Mouse (Mus musculus): ENCODE results near the gene Tmem202.

GRCm38 (mm10) chr9:59577401-59577800, 37.8 kb upstream of the Tmem202 start:
- TF ChIP-seq CTCF (IDR thresholded peaks at IDR 0.05; ENCODE audit: control insufficient read depth, insufficient read depth, insufficient read length) = no peak
- TF ChIP-seq CEBPB (IDR thresholded peaks at IDR 0.05; ENCODE audit: low read depth) = no peak
- TF ChIP-seq USF1 (IDR thresholded peaks at IDR 0.05; ENCODE audit: low read depth) = no peak
- TF ChIP-seq MYOD1 (IDR thresholded peaks at IDR 0.05; ENCODE audit: control insufficient read depth, insufficient read length, low read depth) = no peak
- TF ChIP-seq MYOG (IDR thresholded peaks at IDR 0.05; ENCODE audit: control insufficient read depth, extremely low read depth, insufficient read length) = no peak
- TF ChIP-seq MAX (IDR thresholded peaks at IDR 0.05) = no peak
